8 mouse cellular contexts compared by ENCODE assay signal in the genomic region with DNA sequence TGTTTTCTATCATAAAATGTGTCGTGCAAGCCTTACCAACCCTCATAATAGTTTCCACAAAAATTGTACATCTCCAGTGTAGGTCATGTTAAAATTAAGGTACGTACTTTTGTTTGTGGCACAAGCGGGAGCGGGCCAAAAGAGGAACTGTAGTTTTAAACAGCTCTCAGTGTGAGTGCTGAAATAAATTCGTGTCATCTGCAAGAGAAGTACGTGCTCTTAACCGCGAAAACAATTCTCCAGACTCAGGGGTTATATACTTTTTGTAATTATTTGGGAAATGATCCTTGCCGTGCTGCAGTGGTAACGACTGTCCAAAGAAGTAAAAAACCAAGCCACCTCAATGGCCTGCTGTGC. TPM values are rescaled to one million over a fixed set of nuclear protein-coding genes. Genes with fewer than 3 reads are reported as not detected.
DNase-seq lines count a peak whose midpoint lies in the region; ATAC-seq and TF ChIP-seq lines count a peak whose summit lies in the region.

No protein-coding gene starts in this region.

- no peak for DNase-seq in kidney, postnatal 25 days
- peak; percentile 10 for DNase-seq in hindbrain, postnatal 0 days (ENCODE audit: low spot score)
- no peak for DNase-seq in adrenal gland, postnatal 25 days
- DNase-seq in layer of hippocampus, adult 9-11 months, result no peak
- no peak for DNase-seq in layer of hippocampus, postnatal 14 days (ENCODE audit: low spot score in 2 of 2)

- H3K36me3 ChIP-seq in kidney, embryonic 16.5 days (ENCODE audit: insufficient read depth, low read length), result peaks cover 16% of the 10 kb centered on the region; the same call in 1 of the 2 replicates
- H3K36me3 ChIP-seq in hindbrain, postnatal 0 days (ENCODE audit: insufficient read depth, low read length), result peaks cover 10% of the 10 kb centered on the region; the same call in 1 of the 2 replicates
- H3K36me3 ChIP-seq in midbrain, embryonic 16.5 days (ENCODE audit: control insufficient read depth, insufficient read depth, low read length), result peaks cover 5% of the 10 kb centered on the region; the same call in 1 of the 2 replicates

- peak overlapping the region; percentile 86 for H3K27ac ChIP-seq in kidney, embryonic 16.5 days (ENCODE audit: low read length)
- H3K27ac ChIP-seq in cortical plate, adult 2 months (ENCODE audit: insufficient read depth, low read length), result peak overlapping the region; percentile 39; the same call in 1 of the 2 replicates
- H3K27ac ChIP-seq in hindbrain, postnatal 0 days, result peak overlapping the region; percentile 70; the same call in 1 of the 2 replicates
- H3K27ac ChIP-seq in midbrain, embryonic 16.5 days (ENCODE audit: low read length), result peak overlapping the region; percentile 73

- no peaks in the 10 kb centered on the region; the same call in 1 of the 2 replicates for H3K9me3 ChIP-seq in kidney, embryonic 16.5 days (ENCODE audit: low read length)
- no peaks in the 10 kb centered on the region for H3K9me3 ChIP-seq in hindbrain, postnatal 0 days (ENCODE audit: low read length)
- no peaks in the 10 kb centered on the region for H3K9me3 ChIP-seq in midbrain, embryonic 16.5 days (replicated peaks; ENCODE audit: control insufficient read depth, low read length, poor library complexity, severe bottlenecking)

- H3K4me3 ChIP-seq in kidney, embryonic 16.5 days (ENCODE audit: low read length), result peak overlapping the region; percentile 85
- peak overlapping the region; percentile 75 for H3K4me3 ChIP-seq in cortical plate, adult 2 months (ENCODE audit: insufficient read depth, low read length)
- peak overlapping the region; percentile 50 for H3K4me3 ChIP-seq in hindbrain, postnatal 0 days (ENCODE audit: low read length)
- peak overlapping the region; percentile 56 for H3K4me3 ChIP-seq in midbrain, embryonic 16.5 days (ENCODE audit: low read depth, low read length)

- H3K4me2 ChIP-seq in kidney, embryonic 16.5 days (replicated peaks; ENCODE audit: low read depth, low read length), result peak overlapping the region; percentile 70
- peak overlapping the region; percentile 63 for H3K4me2 ChIP-seq in hindbrain, postnatal 0 days (ENCODE audit: low read depth, low read length)
- H3K4me2 ChIP-seq in midbrain, embryonic 16.5 days (ENCODE audit: low read length), result peak overlapping the region; percentile 59

- no peak for ATAC-seq in kidney, embryonic 16.5 days (ENCODE audit: low FRiP score, low TSS enrichment)
- ATAC-seq in hindbrain, postnatal 0 days, result no peak
- peak; percentile 3 for ATAC-seq in midbrain, embryonic 16.5 days

- 27% methylated on average over 10 of the region's 10 CpGs for WGBS in kidney, embryonic 16.5 days
- 29% methylated on average over 10 of the region's 10 CpGs for WGBS in hindbrain, postnatal 0 days
- 32% methylated on average over 10 of the region's 10 CpGs for WGBS in midbrain, embryonic 16.5 days

- peak overlapping the region; percentile 79 for H3K9ac ChIP-seq in kidney, embryonic 16.5 days (replicated peaks; ENCODE audit: low read length)
- peak overlapping the region; percentile 65 for H3K9ac ChIP-seq in hindbrain, postnatal 0 days (replicated peaks; ENCODE audit: low read length)
- H3K9ac ChIP-seq in midbrain, embryonic 16.5 days (ENCODE audit: low read depth, low read length), result peak overlapping the region; percentile 49; the same call in 1 of the 2 replicates

- TF ChIP-seq POLR2A in cortical plate, adult 2 months (IDR thresholded peaks at IDR 0.05; ENCODE audit: extremely low read depth, insufficient read depth, low read length), result no peak

- no peaks in the 10 kb centered on the region for H3K27me3 ChIP-seq in kidney, embryonic 16.5 days (ENCODE audit: insufficient read depth, low read length)
- H3K27me3 ChIP-seq in hindbrain, postnatal 0 days (ENCODE audit: insufficient read depth, low read length), result no peaks in the 10 kb centered on the region
- H3K27me3 ChIP-seq in midbrain, embryonic 16.5 days (ENCODE audit: control insufficient read depth, insufficient read depth, low read depth, low read length), result no peaks in the 10 kb centered on the region

- TF ChIP-seq CTCF in cortical plate, adult 2 months (IDR thresholded peaks at IDR 0.05; ENCODE audit: extremely low read depth, insufficient read depth, low read length), result no peak
- no peak for TF ChIP-seq CTCF in hindbrain, postnatal 0 days (IDR thresholded peaks at IDR 0.05; ENCODE audit: low read depth)

- peaks cover 7% of the 10 kb centered on the region for H3K4me1 ChIP-seq in kidney, embryonic 16.5 days (ENCODE audit: insufficient read depth, low read length)
- no peaks in the 10 kb centered on the region; the same call in 1 of the 2 replicates for H3K4me1 ChIP-seq in cortical plate, adult 2 months (ENCODE audit: control insufficient read depth, insufficient read depth, low read length)
- H3K4me1 ChIP-seq in hindbrain, postnatal 0 days (ENCODE audit: insufficient read depth, low read length), result no peaks in the 10 kb centered on the region
- H3K4me1 ChIP-seq in midbrain, embryonic 16.5 days (ENCODE audit: control insufficient read depth, insufficient read depth, low read length), result no peaks in the 10 kb centered on the region; the same call in 1 of the 2 replicates

RNA-seq across cellular contexts. Expression of a gene that starts 0.5 kb away (rescaled TPM):
- polyA plus RNA-seq in kidney, embryonic 16.5 days (2015; fragmentation: Nextera tagmentation; extraction: Ambion mirVana), result 24.5 and 28.8 TPM in 2 replicates
- polyA plus RNA-seq in cortical plate, adult 2 months (2012; rRNA removed), result 4.0 and 4.5 TPM in 2 replicates
- 2.0 and 3.8 TPM in 2 replicates for total RNA-seq in hindbrain, postnatal 0 days (2014; rRNA removed)
- polyA plus RNA-seq in hindbrain, postnatal 0 days (2015; fragmentation: Nextera tagmentation; extraction: Ambion mirVana), result 10.0 and 10.8 TPM in 2 replicates
- 7.3 and 8.4 TPM in 2 replicates for polyA plus RNA-seq in midbrain, embryonic 16.5 days (2015; fragmentation: Nextera tagmentation; extraction: Ambion mirVana)
- 22.4 and 24.4 TPM in 2 replicates for total RNA-seq in adrenal gland, postnatal 25 days (2021)
- 1 to 10 TPM; 4.7 TPM for total RNA-seq in layer of hippocampus, postnatal 14 days (2021)

RNA-seq across cellular contexts. Expression of a gene that starts 11.9 kb away (rescaled TPM):
- 49.8 and 54.4 TPM in 2 replicates for polyA plus RNA-seq in kidney, embryonic 16.5 days (2015; fragmentation: Nextera tagmentation; extraction: Ambion mirVana)
- polyA plus RNA-seq in cortical plate, adult 2 months (2012; rRNA removed), result 22.9 and 25.4 TPM in 2 replicates
- total RNA-seq in hindbrain, postnatal 0 days (2014; rRNA removed), result 17.9 and 32.4 TPM in 2 replicates
- 36.5 and 37.8 TPM in 2 replicates for polyA plus RNA-seq in hindbrain, postnatal 0 days (2015; fragmentation: Nextera tagmentation; extraction: Ambion mirVana)
- polyA plus RNA-seq in midbrain, embryonic 16.5 days (2015; fragmentation: Nextera tagmentation; extraction: Ambion mirVana), result 43.3 and 48.7 TPM in 2 replicates
- total RNA-seq in adrenal gland, postnatal 25 days (2021), result 36.0 and 49.6 TPM in 2 replicates
- 10 to 100 TPM; 37.7 to 41.7 TPM for total RNA-seq in layer of hippocampus, postnatal 14 days (2021)

RNA-seq across cellular contexts. Expression of a gene that starts 33.4 kb away (rescaled TPM):
- 0.15 and 0.21 TPM in 2 replicates for polyA plus RNA-seq in kidney, embryonic 16.5 days (2015; fragmentation: Nextera tagmentation; extraction: Ambion mirVana)
- polyA plus RNA-seq in cortical plate, adult 2 months (2012; rRNA removed), result 0.13 and 0.17 TPM in 2 replicates
- not detected in 2 replicates for total RNA-seq in hindbrain, postnatal 0 days (2014; rRNA removed)
- polyA plus RNA-seq in hindbrain, postnatal 0 days (2015; fragmentation: Nextera tagmentation; extraction: Ambion mirVana), result 0.16 TPM in 1 of 2 replicates, not detected in the other
- polyA plus RNA-seq in midbrain, embryonic 16.5 days (2015; fragmentation: Nextera tagmentation; extraction: Ambion mirVana), result 0.12 and 0.14 TPM in 2 replicates
- 0.58 and 0.95 TPM in 2 replicates for total RNA-seq in adrenal gland, postnatal 25 days (2021)
- under 1 TPM in 1 of 2 experiments, not detected in 1; 0.37 TPM for total RNA-seq in layer of hippocampus, postnatal 14 days (2021)

RNA-seq across cellular contexts. Expression of a gene that starts 33.6 kb away (rescaled TPM):
- polyA plus RNA-seq in kidney, embryonic 16.5 days (2015; fragmentation: Nextera tagmentation; extraction: Ambion mirVana), result 908 and 951 TPM in 2 replicates
- polyA plus RNA-seq in cortical plate, adult 2 months (2012; rRNA removed), result 605 and 617 TPM in 2 replicates
- total RNA-seq in hindbrain, postnatal 0 days (2014; rRNA removed), result 355 and 376 TPM in 2 replicates
- 617 and 630 TPM in 2 replicates for polyA plus RNA-seq in hindbrain, postnatal 0 days (2015; fragmentation: Nextera tagmentation; extraction: Ambion mirVana)
- polyA plus RNA-seq in midbrain, embryonic 16.5 days (2015; fragmentation: Nextera tagmentation; extraction: Ambion mirVana), result 485 and 507 TPM in 2 replicates
- 668 and 821 TPM in 2 replicates for total RNA-seq in adrenal gland, postnatal 25 days (2021)
- total RNA-seq in layer of hippocampus, postnatal 14 days (2021), result 100 to 1,000 TPM; 439 to 442 TPM
